Mouse (Mus musculus) erythroblast, embryonic 14.5 days (primary cell): ENCODE measurements around the gene Tll1. TPM values are rescaled to one million over a fixed set of nuclear protein-coding genes. Genes with fewer than 3 reads are reported as not detected.
"Not testable (repeated sequence)": the region's sequence is repeated elsewhere in the genome, so short reads cannot be mapped to it uniquely, and the experiment has no call there.

Experiments
- H3K27me3 ChIP-seq: 2 replicates; pipeline ENCODE4 v1.6.1; 2012; ENCODE audit warnings: inconsistent platforms; ENCODE audit not compliant: control insufficient read depth
- H3K36me3 ChIP-seq: 2 replicates; pipeline ENCODE4 v1.6.1; 2012; ENCODE audit warnings: mild to moderate bottlenecking, inconsistent platforms; ENCODE audit not compliant: control insufficient read depth
- H3K4me1 ChIP-seq: 2 replicates; pipeline ENCODE4 v1.6.1; 2012; ENCODE audit warnings: inconsistent platforms; ENCODE audit not compliant: control insufficient read depth
- H3K4me3 ChIP-seq: replicated peaks from 2 replicates; pipeline ENCODE3; 2012; ENCODE audit warnings: moderate library complexity, mild to moderate bottlenecking, inconsistent platforms
- H3K9me3 ChIP-seq: 2 replicates; pipeline ENCODE4 v1.6.1; 2012; ENCODE audit warnings: low read length, inconsistent platforms, mixed read lengths; ENCODE audit not compliant: control insufficient read depth
- GATA1 ChIP-seq: IDR thresholded peaks from 2 replicates; pipeline ENCODE4 v1.6.1; 2012; ENCODE audit warnings: low read length, inconsistent platforms, mixed read lengths
- TAL1 ChIP-seq: IDR thresholded peaks from 3 replicates; pipeline ENCODE4 v1.6.1; 2012; ENCODE audit warnings: low read length, inconsistent platforms, mixed read lengths
- polyA plus RNA-seq: library from polyadenylated mRNA; stranded (reverse); fragments of >175 nt; gene quantifications from 2 replicates; pipeline ENCODE4 v1.2.3, GENCODE M21; 2012

Tll1 gene
- polyA plus RNA-seq, 1 experiment: not detected

DNA sequence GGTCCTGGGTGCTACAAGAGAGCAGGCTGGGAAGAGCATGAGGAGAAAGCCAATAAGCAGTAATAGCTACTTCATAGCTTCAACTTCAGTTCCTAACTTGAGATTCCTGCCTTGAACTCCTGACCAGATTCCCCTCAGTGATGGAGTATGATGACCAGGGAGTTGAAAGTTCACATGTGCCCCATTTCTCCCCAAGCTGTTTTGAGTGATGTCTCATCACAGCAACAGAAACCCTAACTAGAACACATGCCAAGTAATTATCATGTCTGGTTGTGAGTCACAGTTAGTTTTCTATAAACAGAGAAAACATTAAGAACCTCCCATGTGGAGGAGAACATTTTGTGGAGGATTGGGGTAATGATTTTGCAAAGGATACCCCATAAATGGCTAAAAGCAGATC, 176.0 kb downstream of the Tll1 start:
- Histone ChIP-seq H3K27me3 (no peaks in the 10 kb centered on the region), H3K4me3 (no peak overlapping the region), H3K4me1 (no peaks in the 10 kb centered on the region), H3K9me3 (no peaks in the 10 kb centered on the region), H3K36me3 (no peaks in the 10 kb centered on the region)
- no peak for TF ChIP-seq TAL1
- no peak for TF ChIP-seq GATA1

DNA sequence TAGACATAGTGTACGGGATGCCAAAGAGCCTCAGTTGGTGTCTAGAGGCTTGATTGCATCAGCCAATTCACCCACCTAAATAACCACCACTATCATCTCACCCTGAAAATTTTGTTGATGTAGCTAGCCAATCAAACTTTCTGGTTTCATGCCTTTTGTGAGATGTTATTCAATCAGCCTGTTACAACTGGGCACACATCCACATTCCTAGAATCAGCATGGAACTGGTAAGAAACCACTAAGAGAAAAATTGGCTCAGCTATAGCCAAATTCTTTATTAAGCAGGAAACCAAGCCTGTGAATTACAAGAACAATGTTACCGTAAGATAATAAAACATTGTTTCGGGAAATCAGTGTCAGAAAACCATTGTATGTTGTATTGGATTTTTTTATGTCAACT, 176.5 kb downstream of the Tll1 start:
- TF ChIP-seq GATA1 (no peak), TAL1 (no peak)

DNA sequence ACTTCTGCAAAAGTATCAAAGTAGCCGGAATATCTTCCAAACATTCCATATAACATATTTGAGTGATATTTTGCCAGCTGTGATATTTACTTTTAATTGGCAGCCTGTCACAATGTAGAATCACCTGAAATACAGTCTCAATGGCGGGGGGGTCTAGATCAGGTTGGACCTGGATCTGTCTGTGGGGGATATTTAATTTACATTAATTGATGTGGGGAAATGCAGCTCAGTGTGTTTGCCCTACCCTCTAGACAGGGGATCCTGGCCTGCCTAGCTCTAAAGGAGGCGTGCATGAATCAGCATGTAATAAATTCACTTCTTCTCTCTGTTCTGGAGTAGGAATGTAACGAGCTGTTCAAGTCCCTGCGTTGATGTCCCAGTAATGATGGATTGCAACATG, 181.7 kb downstream of the Tll1 start:
- no peaks in the 10 kb centered on the region for H3K36me3 ChIP-seq
- no peaks in the 10 kb centered on the region for H3K27me3 ChIP-seq
- TF ChIP-seq TAL1 (no peak), GATA1 (no peak)
- H3K4me1 ChIP-seq: no peaks in the 10 kb centered on the region
- H3K4me3 ChIP-seq: no peak overlapping the region
- H3K9me3 ChIP-seq: no peaks in the 10 kb centered on the region

More for the DNA sequence above, 176.5 kb downstream of the Tll1 start:
- Histone ChIP-seq H3K4me1 (no peaks in the 10 kb centered on the region), H3K36me3 (no peaks in the 10 kb centered on the region), H3K4me3 (no peak overlapping the region), H3K9me3 (no peaks in the 10 kb centered on the region), H3K27me3 (no peaks in the 10 kb centered on the region)

DNA sequence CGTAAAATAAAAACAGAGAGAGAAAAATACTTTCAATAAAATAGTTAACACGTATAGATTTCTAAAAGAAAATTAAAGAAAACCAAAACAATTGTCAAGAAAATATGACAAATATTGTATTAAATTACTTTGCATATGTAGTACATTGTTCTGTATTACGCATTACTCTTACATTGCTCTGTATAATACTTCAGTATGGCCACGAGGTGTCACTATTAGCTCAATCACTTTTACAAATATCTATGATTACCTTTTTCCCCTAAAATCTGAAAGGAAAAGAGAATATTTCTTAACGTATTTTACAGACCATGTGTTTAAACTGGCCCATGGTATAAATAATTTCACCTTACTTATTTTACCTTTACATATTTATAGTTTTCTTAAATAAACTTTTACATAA, 182.5 kb downstream of the Tll1 start:
- no peaks in the 10 kb centered on the region for H3K36me3 ChIP-seq
- no peaks in the 10 kb centered on the region for H3K4me1 ChIP-seq
- no peaks in the 10 kb centered on the region for H3K27me3 ChIP-seq
- H3K4me3 ChIP-seq: no peak overlapping the region
- TF ChIP-seq GATA1: no peak
- TF ChIP-seq TAL1: no peak
- H3K9me3 ChIP-seq: no peaks in the 10 kb centered on the region

DNA sequence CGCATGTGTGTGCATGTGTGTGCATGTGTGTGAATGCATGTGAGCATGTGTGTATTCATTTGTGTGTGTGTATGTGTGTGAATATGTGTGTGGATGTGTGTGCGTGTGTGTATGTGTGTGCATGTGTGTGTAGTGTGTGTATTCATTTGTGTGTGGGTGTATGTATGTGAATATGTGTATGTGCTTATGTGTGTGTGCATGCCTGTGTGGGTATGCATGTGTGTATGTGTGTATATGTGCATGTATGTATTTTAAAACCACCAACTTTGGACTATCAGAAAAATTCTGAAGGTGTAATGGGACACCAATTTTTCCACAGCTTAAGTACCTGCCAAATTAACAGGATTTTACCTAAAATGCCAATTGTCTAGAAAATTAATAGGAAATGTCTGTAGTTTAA, 183.0 kb downstream of the Tll1 start:
- Histone ChIP-seq H3K4me1 (no peaks in the 10 kb centered on the region), H3K36me3 (no peaks in the 10 kb centered on the region), H3K9me3 (no peaks in the 10 kb centered on the region), H3K27me3 (no peaks in the 10 kb centered on the region), H3K4me3 (no peak overlapping the region)
- TF ChIP-seq GATA1 (no peak), TAL1 (no peak)

DNA sequence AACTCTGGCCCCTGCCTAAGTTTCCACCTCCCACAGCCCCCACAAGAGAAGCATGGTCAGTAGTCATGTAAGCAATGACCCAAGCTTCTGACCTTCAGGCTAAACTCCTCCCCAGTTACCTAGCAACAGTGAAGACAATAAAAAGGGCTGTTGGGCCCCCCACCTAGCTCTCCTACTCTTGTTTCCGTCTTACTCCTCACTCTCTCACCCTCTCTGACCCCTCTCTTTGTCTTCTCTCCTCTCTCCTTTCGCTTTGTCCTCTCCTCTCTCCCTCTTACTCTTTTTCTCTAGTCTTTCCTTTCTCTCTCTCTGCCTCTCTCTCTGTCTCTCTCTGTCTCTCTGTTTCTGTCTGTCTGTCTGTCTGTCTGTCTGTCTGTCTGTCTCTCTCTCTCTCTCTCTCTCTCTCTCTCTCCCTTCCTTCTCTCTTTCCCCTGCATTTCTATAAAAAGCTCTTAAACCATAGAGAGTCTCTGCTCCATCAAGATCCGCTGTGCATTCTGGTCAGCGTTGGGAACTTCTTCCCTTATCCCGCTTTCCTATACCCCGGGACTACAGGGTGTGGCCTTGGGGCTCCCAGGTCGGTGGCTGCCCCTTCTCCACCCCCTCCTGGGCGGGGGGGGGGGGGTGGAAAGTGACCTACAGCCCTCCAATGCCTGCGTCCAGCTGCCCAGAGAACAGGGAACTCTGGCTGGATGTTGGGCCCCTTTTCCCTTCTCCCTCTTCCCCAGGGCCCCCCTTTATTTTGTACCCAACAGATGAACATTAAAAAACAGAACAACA, 235.3 kb downstream of the Tll1 start:
- H3K36me3 ChIP-seq, H3K4me3 ChIP-seq, H3K27me3 ChIP-seq, H3K4me1 ChIP-seq, H3K9me3 ChIP-seq: not testable (repeated sequence)
